Comparison of ENCODE assay signal across 15 mouse cellular contexts in the genomic region with DNA sequence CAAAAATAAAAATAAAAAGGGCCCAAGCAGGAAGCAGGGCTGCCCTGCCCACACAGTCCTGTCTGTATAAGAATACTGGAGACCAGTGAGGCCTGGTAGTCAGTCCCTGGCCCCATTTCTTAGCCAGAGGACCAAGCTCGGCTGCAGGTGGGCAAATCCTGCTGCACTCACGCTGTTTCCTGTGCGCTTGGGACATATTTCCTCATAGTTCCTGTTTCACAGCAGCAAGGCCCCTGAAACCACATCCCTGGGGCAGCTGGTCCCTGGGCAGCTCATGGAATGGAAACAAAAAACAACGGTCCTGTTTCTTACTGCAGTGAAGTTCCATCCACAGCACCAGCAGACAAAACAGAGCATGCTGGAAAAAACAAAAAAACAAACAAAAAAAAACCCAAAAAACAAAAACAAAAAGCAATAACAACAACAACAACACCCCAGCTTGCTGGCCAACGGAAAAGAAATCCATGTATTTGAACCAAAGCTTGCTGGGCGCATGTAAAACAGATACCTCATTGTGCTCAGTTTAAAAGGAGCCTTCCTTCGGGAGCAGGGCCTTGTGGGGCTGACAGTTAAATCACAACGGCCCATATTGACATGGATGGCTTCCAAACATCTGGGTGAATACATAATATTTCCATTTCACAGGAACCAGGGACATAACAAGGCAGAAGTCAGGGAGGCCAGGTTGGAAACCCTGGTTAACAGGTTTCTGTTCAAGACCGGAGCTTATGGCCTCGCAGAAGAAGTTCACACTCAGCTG.
DNase-seq lines count a peak whose midpoint lies in the region; ATAC-seq and TF ChIP-seq lines count a peak whose summit lies in the region.
"Had no signal": no experiment of that assay in that cellular context is flagged by ENCODE, and none has a peak within 500 bp of the region (broad histone marks: within the 10 kb centered on the region; RNA-seq: fewer than 3 reads in every experiment).

No protein-coding gene starts in this region.

- no peaks in the 10 kb centered on the region for H3K36me3 ChIP-seq in forebrain, embryonic 10.5 days (replicated peaks)
- H3K36me3 ChIP-seq in forebrain, postnatal 0 days (ENCODE audit: insufficient read depth): no peaks in the 10 kb centered on the region
- peaks cover 5% of the 10 kb centered on the region; the same call in 1 of the 2 replicates for H3K36me3 ChIP-seq in limb, embryonic 10.5 days
- H3K36me3 ChIP-seq: midbrain, embryonic 12.5 days had no signal

- WGBS in forebrain, embryonic 10.5 days: 47% methylated on average over 10 of the region's 10 CpGs
- 46% methylated on average over 10 of the region's 10 CpGs for WGBS in forebrain, postnatal 0 days
- 69% methylated on average over 10 of the region's 10 CpGs for WGBS in limb, embryonic 10.5 days

- H3K4me2 ChIP-seq in forebrain, postnatal 0 days (ENCODE audit: low read depth): no peak overlapping the region
- H3K4me2 ChIP-seq: heart, embryonic 11.5 days; lung, embryonic 14.5 days; midbrain, embryonic 12.5 days had no signal

- H3K4me3 ChIP-seq in forebrain, embryonic 10.5 days: no peak overlapping the region
- H3K4me3 ChIP-seq in forebrain, postnatal 0 days (ENCODE audit: low read depth, low read length): no peak overlapping the region
- no peak overlapping the region for H3K4me3 ChIP-seq in layer of hippocampus, adult 2 months
- no peak overlapping the region for H3K4me3 ChIP-seq in limb, embryonic 10.5 days
- H3K4me3 ChIP-seq: midbrain, embryonic 12.5 days had no signal

- TF ChIP-seq CTCF in forebrain, postnatal 0 days (IDR thresholded peaks at IDR 0.05; ENCODE audit: low read depth): no peak
- no peak for TF ChIP-seq CTCF in layer of hippocampus, adult 2 months (conservative IDR thresholded peaks at IDR 0.05)

- H3K27ac ChIP-seq in forebrain, embryonic 10.5 days: peak overlapping the region; percentile 60
- no peak overlapping the region for H3K27ac ChIP-seq in forebrain, postnatal 0 days (ENCODE audit: low read depth, low read length)
- H3K27ac ChIP-seq in layer of hippocampus, adult 2 months: peak overlapping the region; percentile 51; the same call in 1 of the 2 replicates
- peak overlapping the region; percentile 72 for H3K27ac ChIP-seq in limb, embryonic 10.5 days
- H3K27ac ChIP-seq: midbrain, embryonic 12.5 days had no signal

- H3K9me3 ChIP-seq in forebrain, embryonic 10.5 days: no peaks in the 10 kb centered on the region
- H3K9me3 ChIP-seq in forebrain, postnatal 0 days (ENCODE audit: low read length): no peaks in the 10 kb centered on the region
- H3K9me3 ChIP-seq in limb, embryonic 10.5 days (replicated peaks): no peaks in the 10 kb centered on the region
- H3K9me3 ChIP-seq: midbrain, embryonic 12.5 days had no signal

- H3K27me3 ChIP-seq in forebrain, embryonic 10.5 days (ENCODE audit: poor library complexity, severe bottlenecking): peaks cover 86% of the 10 kb centered on the region
- H3K27me3 ChIP-seq in forebrain, postnatal 0 days (ENCODE audit: insufficient read depth, low read length): no peaks in the 10 kb centered on the region; the same call in 1 of the 2 replicates
- 0 out of 2 replicates have a peak, but pooled peaks cover 3% of the 10 kb centered on the region for H3K27me3 ChIP-seq in limb, embryonic 10.5 days (ENCODE audit: low read depth, poor library complexity, severe bottlenecking)

- peaks cover 56% of the 10 kb centered on the region for H3K4me1 ChIP-seq in forebrain, embryonic 10.5 days
- no peaks in the 10 kb centered on the region for H3K4me1 ChIP-seq in forebrain, postnatal 0 days (ENCODE audit: insufficient read depth)
- H3K4me1 ChIP-seq in limb, embryonic 10.5 days: peaks cover 76% of the 10 kb centered on the region

- no peak for ATAC-seq in forebrain, postnatal 0 days

- DNase-seq in forebrain, embryonic 10.5 days (ENCODE audit: extremely low spot score, low spot score): no peak
- DNase-seq in forebrain, postnatal 0 days: no peak
- DNase-seq in layer of hippocampus, adult 2 months (ENCODE audit: low spot score in 2 of 2): no peak
- no peak for DNase-seq in layer of hippocampus, postnatal 14 days (ENCODE audit: low spot score in 2 of 2)
- DNase-seq in NIH3T3 (ENCODE audit: low read depth): peak; percentile 33
- DNase-seq in limb, embryonic 10.5 days (ENCODE audit: low spot score): no peak
- no peak for DNase-seq in kidney, postnatal 14 days
- no peak for DNase-seq in c-Kit-positive CD71-positive TER-119-positive erythroid progenitor cells, embryonic 14.5 days (ENCODE audit: low spot score)
- DNase-seq: adrenal gland, postnatal 10 days; cerebellum, postnatal 36 days; lung, embryonic 14.5 days; right cerebral cortex, adult 18-20 months; thymus, postnatal 14 days had no signal

- no peak overlapping the region for H3K9ac ChIP-seq in forebrain, postnatal 0 days
- H3K9ac ChIP-seq: lung, embryonic 14.5 days; midbrain, embryonic 12.5 days had no signal
